Mouse (Mus musculus) v-Abl transformed pro-B cells (cell line): ENCODE measurements around the gene Rpl18.

Experiments
- in situ Hi-C, 2 experiments: fragments of 400-800 bp; cut with MboI; formaldehyde crosslinking; loops; one replicate each; pipeline ENCODE4 v1.15.1; 2025; ENCODE audit not compliant: unreplicated experiment in 2 of 2

Gene Rpl18

DNA sequence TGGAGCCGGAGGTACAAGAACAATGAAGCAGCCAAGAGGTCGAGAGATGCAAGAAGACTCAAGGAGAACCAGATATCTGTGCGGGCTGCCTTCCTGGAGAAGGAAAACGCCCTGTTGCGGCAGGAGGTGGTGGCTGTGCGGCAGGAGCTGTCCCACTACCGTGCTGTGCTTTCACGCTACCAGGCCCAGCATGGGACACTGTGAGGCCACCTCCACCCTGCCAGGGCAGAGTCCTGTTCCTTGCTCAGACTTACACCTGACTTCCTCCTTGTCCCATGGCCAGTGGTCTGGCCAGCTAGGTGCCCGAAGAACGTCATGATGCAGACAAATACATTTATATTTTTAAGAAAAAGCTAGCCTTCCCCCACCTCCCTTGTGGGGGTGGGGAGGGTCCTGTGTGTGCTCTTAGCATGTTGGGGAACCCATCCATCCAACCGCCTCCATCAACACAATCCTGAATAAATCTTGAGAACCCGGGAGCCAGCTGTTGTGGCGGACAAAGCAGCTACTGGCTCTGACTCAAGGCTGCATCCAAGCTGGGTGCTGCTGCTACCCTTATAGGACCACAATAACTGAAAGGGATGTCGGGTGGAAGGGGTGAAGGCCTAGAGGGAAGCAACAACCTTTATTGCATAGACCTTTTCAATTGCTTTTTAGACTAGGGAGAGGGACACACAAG, 5.4 kb upstream of the Rpl18 start:
- in situ Hi-C loops, result loop anchor here (10.0 to 25.0 kb wide), 4 partner anchors 585 to 1173 kb away; partner anchors contain the start of genes Pold1 (in 2 of the 2), Spib (in 2 of the 2), Gtf2h1 (in 1 of the 2) and Hps5 (in 1 of the 2)

DNA sequence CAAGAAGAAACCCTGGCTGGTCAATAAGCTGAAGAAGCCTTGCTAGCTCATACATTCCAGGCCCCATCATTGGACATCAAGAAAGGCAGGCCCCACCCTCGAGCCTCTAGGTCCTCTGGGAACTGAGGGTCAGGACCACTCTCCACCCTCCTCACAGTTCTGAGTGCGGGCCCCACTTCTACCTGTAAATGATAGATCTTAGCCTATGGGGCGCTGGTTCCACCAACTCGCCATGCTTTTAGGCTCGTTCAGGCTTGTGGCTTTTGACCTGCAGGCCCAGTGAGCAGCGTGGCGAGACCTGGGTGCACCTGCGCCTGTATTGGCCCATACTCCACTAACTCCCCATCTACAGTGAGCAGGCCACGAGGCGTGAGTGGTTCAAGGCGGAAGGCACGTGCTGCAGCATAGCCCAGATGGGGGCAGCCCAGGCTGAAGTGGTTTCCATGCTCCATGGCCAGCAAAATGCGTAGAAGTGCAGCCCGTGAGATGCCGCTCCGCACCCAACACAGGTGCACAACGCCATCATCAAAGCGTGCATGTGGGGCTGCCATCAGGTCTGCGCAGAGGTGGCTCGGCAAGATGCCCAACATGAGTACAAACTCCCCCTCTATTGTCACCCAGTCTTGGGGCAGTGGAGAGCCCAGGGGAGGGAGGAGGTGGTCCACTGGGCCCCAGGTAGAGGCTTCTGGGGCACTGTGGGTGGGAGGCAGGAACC, 4.6 kb upstream of the Rpl18 start:
- in situ Hi-C loops, result loop anchor here (10.0 to 25.0 kb wide), 4 partner anchors 586 to 1173 kb away; partner anchors contain the start of genes Pold1 (in 2 of the 2), Spib (in 2 of the 2), Gtf2h1 (in 1 of the 2) and Hps5 (in 1 of the 2)

DNA sequence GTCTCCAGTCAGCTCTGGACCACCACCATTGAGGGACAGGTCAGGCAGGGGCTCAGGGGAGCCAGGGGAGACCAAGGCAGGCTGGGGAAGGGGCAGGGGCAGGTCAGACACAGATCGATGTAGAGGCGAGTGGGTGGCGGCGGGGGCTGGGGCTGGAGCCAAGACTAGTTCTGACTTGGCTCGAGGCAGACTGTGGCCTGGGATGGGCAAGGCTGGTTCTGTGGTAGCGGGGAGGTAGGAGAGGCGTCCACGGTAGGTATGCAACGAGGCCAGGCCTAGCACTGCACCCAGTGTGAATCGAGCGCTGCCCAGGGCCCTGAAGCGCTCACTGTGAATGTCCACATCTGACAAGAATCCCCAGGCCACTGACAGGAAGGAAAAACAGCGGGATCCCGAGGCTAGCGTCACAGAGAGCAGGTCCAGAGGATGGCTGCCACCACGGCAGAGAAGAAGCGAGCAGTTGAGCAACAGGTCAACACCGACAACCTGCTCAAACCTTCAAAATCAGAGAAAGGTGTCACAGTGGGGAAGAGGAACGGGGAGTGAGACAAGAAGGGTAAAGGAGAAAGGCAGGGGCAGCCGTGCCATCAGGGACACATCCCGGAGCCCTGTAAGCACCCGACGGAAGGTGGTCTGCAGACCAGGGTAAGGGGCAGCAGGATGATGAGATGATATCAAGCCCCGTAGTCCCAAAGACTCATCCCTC, 3.8 kb upstream of the Rpl18 start:
- in situ Hi-C loops, result loop anchor here (10.0 to 25.0 kb wide), 4 partner anchors 587 to 1174 kb away; partner anchors contain the start of genes Pold1 (in 2 of the 2), Spib (in 2 of the 2), Gtf2h1 (in 1 of the 2) and Hps5 (in 1 of the 2)

DNA sequence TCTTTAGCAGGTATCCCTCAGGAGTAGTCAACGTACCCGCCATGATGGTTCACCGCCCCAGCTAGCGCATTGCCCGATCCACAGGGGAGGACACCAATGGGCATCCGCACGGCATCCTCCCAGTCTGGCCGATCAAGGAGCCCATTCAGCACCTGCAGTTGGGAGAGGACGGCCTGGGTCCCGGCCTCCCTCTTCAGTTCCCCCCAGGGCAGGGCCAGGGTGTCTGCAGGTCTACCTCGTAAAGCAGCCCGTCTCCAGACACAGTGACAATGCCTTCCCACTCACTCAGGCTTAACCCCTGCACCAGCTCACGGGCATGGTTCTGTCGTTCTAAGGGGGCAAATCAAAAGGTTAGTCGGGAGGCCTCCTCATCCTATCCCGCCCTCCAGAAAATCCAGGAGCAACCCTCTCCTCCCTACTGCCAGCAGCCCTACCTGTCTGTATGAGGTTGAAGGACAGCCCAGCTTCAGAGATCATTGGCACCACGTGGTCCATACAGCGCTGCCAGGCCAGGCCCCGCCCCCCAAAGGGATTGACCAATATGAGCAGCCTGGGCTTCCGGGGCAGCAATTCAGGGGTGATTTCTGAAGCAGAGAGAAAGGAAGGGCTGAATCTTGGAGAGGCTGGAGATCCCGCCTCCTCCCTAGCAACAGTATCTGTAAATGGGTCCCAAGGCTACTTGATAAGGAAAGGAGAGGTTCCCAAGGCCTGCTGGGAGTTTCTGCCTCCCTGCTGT, 3.1 kb upstream of the Rpl18 start:
- in situ Hi-C loops, result loop anchor here (10.0 to 25.0 kb wide), 4 partner anchors 587 to 1175 kb away; partner anchors contain the start of genes Pold1 (in 2 of the 2), Spib (in 2 of the 2), Gtf2h1 (in 1 of the 2) and Hps5 (in 1 of the 2)

DNA sequence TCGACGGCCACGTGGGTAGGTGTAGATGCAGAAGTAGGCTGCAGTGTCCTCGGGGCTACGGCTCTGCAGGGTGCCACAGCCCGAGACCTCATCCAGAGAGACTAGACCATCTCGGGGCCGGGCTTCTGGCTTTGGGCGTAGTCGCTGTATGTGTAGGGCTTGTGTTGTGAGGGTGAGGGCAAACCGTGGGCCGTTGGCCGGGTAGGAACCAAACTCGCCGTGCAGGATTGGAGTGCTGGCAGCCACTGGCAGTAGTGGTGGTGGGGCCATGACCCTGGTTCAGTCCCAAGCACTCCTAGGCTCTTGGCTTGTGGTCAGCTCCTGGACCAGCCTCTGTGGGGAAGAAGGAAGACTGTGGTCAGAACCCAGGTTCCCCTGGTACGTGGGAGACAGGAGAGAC, 1.9 kb upstream of the Rpl18 start:
- in situ Hi-C loops, result loop anchor here (10.0 to 25.0 kb wide), 4 partner anchors 589 to 1176 kb away; partner anchors contain the start of genes Pold1 (in 2 of the 2), Spib (in 2 of the 2), Gtf2h1 (in 1 of the 2) and Hps5 (in 1 of the 2)

DNA sequence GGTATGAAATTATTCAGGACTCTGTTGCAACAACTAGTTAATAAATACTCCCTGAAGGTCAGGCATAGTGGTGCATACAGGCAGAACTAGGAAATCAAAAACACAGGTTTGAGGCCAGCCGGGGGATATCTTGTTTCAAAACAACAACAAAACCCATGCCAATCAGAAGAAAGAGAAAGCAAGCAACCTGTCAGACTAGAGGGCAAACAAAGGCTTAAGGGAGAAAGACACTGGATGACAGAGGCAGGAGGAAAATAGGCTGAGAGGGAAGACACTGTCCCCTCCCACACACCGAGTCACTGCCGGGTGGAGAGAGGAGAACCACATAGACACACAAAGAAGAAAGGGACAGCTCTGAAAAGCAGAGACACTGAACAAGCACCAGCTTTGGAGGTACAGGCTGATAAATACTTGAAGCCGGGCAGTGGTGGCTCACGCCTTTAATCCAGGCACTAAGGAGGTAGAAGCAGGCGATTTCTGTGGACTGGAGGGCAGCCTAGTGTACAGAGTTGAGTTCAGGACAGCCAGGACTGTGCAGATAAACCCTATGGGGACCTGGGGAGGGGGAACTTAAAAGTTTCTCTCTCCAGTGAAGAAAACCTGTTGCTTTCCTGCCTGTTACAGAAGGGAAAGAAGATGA, 1.3 kb upstream of the Rpl18 start:
- in situ Hi-C loops, result loop anchor here (10.0 to 25.0 kb wide), 4 partner anchors 589 to 1177 kb away; partner anchors contain the start of genes Pold1 (in 2 of the 2), Spib (in 2 of the 2), Gtf2h1 (in 1 of the 2) and Hps5 (in 1 of the 2)

DNA sequence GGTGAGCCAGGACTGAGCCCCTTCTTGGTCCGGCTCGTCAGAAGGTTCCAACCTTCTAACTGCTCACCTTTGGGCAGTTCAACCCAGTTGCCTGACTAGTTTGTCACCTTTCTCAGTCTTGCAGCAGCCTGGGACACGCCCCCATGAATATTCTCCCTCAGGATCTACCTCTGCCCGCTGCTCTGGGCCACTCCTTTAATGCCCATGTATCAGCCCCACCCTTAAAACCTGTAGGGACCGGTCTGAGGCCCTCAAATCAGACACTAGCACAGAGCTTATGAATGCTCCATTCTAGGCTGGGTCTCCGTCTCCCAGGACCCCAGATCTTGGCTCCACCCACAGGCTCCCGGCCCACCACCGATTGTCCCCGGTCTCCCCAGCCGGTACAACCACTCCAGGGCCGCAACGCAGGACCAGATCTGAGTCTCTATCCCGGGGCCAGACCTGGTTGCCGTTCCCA, 597 bp upstream of the Rpl18 start:
- in situ Hi-C loops, result loop anchor here (10.0 to 25.0 kb wide), 4 partner anchors 590 to 1177 kb away; partner anchors contain the start of genes Pold1 (in 2 of the 2), Spib (in 2 of the 2), Gtf2h1 (in 1 of the 2) and Hps5 (in 1 of the 2)

DNA sequence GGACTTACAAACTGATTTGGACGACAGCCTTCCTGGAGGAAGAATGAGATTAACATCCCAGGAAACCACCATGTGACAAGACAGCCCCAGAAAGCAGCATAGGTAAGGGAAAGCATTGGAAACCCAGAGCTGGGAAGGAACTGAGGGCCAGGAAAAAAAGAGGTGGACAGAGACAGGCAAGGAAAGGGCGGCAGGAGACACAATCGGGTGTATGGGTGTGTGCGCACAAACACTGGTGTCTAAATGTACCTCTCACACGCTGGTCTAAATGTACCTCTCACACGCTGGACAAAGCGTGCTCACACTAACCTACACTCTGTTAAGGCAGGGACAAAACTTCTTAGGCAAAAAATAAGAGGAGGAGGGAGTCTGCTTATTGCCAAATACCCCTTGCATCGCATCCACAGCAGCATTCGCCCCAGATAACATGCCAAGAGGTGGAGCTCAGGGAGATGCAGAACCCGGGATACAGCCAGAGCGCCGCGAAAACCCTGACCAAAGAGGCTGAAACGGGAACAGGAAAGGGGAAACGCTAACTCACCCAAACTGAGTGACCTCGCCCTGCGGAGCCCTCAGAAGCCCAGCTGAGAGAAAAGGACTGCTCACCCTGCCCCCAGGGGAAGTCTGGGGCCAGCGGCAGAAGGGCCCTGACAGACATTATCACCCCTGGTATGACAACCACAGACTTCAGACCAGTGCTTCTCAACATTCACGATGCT, 643 bp downstream of the Rpl18 start:
- in situ Hi-C loops, result loop anchor here (10.0 to 25.0 kb wide), 4 partner anchors 591 to 1179 kb away; partner anchors contain the start of genes Pold1 (in 2 of the 2), Spib (in 2 of the 2), Gtf2h1 (in 1 of the 2) and Hps5 (in 1 of the 2)

DNA sequence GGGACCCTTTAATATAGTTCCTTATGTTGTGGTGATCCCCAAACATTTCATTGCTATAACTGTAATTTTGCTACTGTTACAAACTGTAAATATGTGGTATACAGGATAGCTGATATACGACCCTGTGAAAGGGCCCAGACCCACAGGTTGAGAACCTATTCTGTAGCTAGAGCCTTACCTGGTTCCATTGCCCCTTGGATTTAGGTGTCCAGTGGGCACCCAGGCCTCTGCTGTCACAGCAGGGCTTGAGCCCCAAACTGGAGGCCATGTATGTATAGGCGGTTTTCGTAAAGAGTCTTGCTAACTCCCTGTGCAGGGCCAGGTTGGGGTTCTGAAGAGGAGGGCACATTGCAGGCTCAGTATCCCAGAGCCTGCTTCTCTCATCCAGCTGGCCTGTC, 1.2 kb downstream of the Rpl18 start:
- in situ Hi-C loops, result loop anchor here (10.0 to 25.0 kb wide), 4 partner anchors 592 to 1179 kb away; partner anchors contain the start of genes Pold1 (in 2 of the 2), Spib (in 2 of the 2), Gtf2h1 (in 1 of the 2) and Hps5 (in 1 of the 2)

DNA sequence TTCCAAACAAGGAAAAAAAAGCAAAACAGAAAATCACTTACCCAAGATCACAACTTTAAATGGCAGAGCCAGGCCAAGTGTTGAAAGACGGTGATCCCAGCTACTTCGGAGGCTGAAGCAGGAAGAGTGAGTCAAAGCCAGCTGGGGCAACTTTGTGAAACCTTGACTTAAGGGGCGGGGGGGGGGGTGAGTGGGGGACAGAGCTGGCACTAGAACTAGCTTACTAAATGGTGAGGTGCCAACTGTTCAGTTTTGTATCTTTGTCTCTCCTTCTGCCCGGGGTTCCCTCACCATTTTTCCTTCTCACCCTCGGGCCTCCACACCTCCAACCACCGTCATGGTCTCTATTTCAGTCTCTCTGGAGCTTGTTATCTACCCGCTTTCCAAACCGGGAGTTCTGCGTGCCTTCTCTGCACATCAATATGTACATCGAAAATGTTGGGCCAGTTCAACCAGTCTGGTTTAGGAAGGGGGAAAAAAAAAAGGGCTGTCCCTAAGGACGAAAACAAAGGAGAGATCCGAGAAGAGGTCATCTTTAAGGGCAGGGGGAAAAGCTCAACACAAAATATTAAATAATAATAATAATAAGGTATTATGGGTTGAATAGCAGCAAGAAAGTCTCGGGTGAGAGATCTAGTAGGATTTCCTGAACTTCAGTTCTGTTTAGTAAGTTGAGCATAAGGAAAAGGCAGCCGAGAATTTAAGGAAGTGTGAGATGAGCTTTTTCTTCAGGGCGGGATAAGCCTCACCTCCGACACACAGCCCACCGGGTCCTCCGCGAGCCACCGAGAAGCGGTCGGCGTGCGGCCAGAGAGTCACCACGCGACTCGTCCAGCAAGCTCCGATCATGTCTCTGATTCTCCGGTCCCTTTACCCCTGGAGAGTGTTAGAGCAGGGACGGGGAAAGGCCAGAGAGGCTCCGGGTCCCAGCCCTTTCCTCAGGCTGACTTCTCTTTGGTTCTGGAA, 2.0 kb downstream of the Rpl18 start:
- in situ Hi-C loops, result loop anchor here (10.0 to 25.0 kb wide), 4 partner anchors 592 to 1180 kb away; partner anchors contain the start of genes Pold1 (in 2 of the 2), Spib (in 2 of the 2), Gtf2h1 (in 1 of the 2) and Hps5 (in 1 of the 2)

DNA sequence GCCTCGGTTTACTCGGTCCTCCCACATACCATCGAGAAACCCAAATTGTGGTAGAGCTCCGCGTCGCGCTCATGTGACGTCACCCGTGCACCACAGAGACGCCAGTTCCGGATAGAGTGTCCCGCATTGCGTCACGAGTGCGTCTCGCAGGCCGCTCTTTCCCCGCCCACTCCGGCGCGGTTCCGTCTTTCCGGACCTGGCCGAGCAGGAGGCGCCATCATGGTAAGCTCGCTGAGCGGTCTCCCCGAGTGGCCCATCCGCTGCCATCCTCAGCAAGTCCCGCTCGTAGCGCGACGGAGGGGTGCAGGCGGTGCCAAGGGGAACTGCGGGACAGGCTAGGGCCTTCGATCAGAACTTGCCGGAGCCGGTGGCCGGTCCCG, 2.7 kb downstream of the Rpl18 start, which contains the start of gene Sphk2:
Gene Sphk2 (minus strand): TSS at position 85 of the 380 bp plus-strand sequence.
- in situ Hi-C loops, result loop anchor here (10.0 to 25.0 kb wide), 4 partner anchors 593 to 1181 kb away; partner anchors contain the start of genes Pold1 (in 2 of the 2), Spib (in 2 of the 2), Gtf2h1 (in 1 of the 2) and Hps5 (in 1 of the 2)

DNA sequence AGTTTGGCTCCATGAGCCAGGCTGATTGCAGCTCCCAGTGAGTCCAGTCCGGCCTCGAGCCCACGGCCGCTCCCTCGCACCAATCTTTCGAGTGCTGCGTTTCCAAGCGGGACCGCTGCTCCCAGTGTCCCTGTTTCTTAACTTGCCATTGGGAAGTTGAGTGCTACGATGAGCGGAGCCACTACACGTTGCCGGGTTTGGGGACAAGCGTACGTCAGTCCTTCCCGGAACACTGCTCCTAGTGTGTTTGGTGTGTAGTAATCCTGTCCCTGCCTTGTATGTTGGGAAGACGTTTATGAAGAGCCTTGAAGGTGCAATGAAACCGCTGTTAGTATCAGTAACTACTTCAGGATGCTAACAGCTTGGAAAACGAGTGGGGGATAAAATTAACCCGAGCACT, 3.1 kb downstream of the Rpl18 start:
- in situ Hi-C loops, result loop anchor here (10.0 to 25.0 kb wide), 4 partner anchors 594 to 1181 kb away; partner anchors contain the start of genes Pold1 (in 2 of the 2), Spib (in 2 of the 2), Gtf2h1 (in 1 of the 2) and Hps5 (in 1 of the 2)

DNA sequence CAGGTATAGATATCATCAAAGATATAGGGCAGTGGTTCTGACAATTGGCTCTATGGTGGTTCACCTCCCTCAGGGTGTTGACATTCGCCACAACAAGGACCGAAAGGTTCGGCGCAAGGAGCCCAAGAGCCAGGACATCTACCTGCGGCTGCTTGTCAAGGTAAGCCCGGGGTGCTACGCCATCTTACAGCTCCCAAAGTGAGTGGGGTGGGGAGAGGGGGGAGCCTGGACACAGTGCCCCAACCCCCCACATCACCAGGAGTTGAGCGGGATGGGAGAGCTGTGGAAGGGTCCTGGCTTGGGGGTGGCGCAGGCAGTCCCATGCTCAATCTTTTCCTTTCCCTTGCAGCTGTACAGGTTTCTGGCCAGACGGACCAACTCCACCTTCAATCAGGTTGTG, 3.9 kb downstream of the Rpl18 start:
- in situ Hi-C loops, result loop anchor here (10.0 to 25.0 kb wide), 4 partner anchors 594 to 1182 kb away; partner anchors contain the start of genes Pold1 (in 2 of the 2), Spib (in 2 of the 2), Gtf2h1 (in 1 of the 2) and Hps5 (in 1 of the 2)

DNA sequence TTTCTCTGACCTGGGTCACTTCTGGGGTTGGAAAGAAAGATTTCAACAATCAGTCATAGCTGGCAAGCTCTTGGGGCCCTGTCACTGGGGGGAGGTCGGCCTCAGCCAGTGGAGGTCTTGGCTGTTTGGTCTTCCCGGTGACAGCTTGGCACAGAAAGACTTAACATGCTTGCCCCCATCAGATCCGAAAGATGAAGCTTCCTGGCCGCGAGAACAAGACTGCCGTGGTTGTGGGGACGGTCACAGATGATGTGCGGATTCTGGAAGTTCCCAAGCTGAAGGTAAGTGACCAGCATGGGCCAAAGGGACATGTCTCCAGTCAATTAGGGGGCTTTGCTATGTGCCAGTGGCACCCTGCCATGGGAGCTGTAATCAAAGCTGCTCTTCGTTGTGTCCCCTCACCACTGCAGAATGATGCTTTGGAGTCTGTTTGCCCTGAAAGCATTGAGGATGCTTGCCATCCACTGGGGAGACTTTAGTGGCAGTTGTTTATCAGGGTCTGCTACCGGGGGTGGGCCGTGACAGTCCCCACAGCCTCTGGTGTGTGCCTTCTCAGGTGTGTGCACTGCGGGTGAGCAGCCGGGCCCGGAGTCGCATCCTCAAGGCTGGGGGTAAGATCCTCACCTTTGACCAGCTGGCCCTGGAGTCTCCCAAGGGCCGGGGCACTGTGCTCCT, 4.6 kb downstream of the Rpl18 start:
- in situ Hi-C loops, result loop anchor here (10.0 to 25.0 kb wide), 4 partner anchors 595 to 1183 kb away; partner anchors contain the start of genes Pold1 (in 2 of the 2), Spib (in 2 of the 2), Gtf2h1 (in 1 of the 2) and Hps5 (in 1 of the 2)
